Mouse (Mus musculus): Measurements from ENCODE around the gene Prss34.
A peak's percentile ranks its signal among the peaks of the same experiment; 100 is the strongest.

DNA sequence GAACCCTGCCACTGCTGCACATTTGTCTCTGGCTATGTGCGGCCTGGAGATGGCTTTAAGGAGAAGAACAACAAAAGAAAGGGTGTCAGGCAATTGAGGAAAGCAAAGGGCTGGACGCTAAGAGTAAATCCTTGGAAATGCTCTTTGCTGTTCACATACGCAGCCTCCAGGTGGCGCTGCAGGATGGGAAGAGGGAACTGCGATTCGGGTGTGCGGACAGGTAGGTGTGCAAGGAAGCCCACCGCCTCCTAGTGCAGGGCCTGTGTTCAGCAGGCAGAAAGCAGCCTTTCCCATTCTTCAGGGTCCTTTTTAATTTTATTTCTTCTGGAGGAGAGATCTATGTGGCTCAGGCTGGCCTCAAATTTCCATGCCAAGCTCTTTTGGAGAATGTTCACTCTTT lies 35.7 kb downstream of the Prss34 start:
- TF ChIP-seq CTCF (IDR thresholded peaks at IDR 0.05; ENCODE audit: control insufficient read depth, insufficient read depth, low read length) (peak; percentile 87), POLR2A (IDR thresholded peaks at IDR 0.05; ENCODE audit: borderline replicate concordance, control insufficient read depth, low read depth, low read length) (no peak)

Measured in bone marrow, adult 2 months (tissue).